Mouse (Mus musculus) spleen, postnatal 10 days (tissue): ENCODE results near the gene Myo15b.
A peak's percentile ranks its signal among the peaks of the same experiment; 100 is the strongest.

Source experiments
- DNase-seq, 2 experiments: peaks; one replicate each; pipeline ENCODE4 v3.0.0; 2021 to 2022; ENCODE audit warnings: low spot score in 2 of 2

Gene Myo15b

DNA sequence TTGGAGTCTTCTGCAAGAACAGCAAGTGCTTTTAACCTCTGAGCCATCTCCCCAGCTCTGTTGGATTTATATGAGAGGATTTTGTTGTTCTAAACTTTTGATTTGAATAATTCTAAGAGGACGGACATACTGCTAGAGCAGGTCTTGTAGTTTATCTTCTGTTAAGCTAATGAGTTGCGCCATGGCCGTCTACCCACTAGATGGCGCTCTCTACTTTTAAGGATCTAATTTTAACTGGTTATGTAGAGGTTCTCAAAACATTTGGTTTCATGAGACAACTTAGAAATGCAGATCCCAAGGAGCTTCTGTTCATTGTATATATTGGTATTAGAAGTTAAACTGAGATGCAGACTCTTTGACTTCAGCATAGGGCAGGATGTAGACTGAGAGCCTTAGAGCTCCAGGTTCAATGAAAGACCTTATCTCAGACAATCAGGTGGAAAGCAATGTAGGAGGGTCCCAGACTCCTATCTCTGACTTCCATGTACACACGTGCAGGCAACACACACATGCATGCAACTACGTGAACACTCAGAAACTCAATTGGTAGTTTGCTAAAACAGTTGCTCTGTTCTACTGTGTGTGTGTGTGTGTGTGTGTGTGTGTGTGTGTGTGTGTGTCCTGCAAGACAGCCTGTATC, 81.6 kb downstream of the Myo15b start:
- DNase-seq = peak; percentile 48 to 76

- no peak for DNase-seq
Observed at GRCm38 (mm10) chr11:115941980-115942379, 83.8 kb downstream of the Myo15b start.
